Mouse (Mus musculus) stomach, embryonic 14.5 days (tissue): ENCODE measurements at regions not wholly inside any gene's neighbourhood (a gene's known extent, or its start where the extent isn't known, plus 50 kb on each side); places are given as distances from the start of the nearest gene placed in this dataset.

Source experiments
- ATAC-seq: fragments of 200-750 bp; cut with Nextera tagmentation; 2 replicates; pipeline ENCODE4 v1.8.0; 2017; ENCODE audit warnings: low read depth, moderate TSS enrichment; ENCODE audit not compliant: insufficient number of reproducible peaks, insufficient read depth, low FRiP score
- H3K27ac ChIP-seq: fragments of 300-500 bp; sonication (generic); 2 replicates; pipeline ENCODE4 v1.5.1; 2014; ENCODE audit warnings: mild to moderate bottlenecking, low read length, moderate library complexity, mixed read lengths
- H3K27me3 ChIP-seq: fragments of 300-500 bp; sonication (generic); 2 replicates; pipeline ENCODE4 v1.6.1; 2014; ENCODE audit warnings: low read length, control low read depth, mixed read lengths; ENCODE audit not compliant: control insufficient read depth, insufficient read depth
- H3K36me3 ChIP-seq: fragments of 300-500 bp; sonication (generic); 2 replicates; pipeline ENCODE4 v1.6.1; 2014; ENCODE audit warnings: mild to moderate bottlenecking, control low read depth, low read length, moderate library complexity, mixed read lengths; ENCODE audit not compliant: control insufficient read depth, insufficient read depth
- H3K4me1 ChIP-seq: fragments of 300-500 bp; sonication (generic); 2 replicates; pipeline ENCODE4 v1.6.1; 2014; ENCODE audit warnings: low read length, control low read depth, mixed read lengths; ENCODE audit not compliant: control insufficient read depth, insufficient read depth
- H3K4me2 ChIP-seq: fragments of 300-500 bp; sonication (generic); replicated peaks from 2 replicates; pipeline ENCODE4 v1.6.1; 2014; ENCODE audit warnings: low read depth, low read length, control low read depth
- H3K4me3 ChIP-seq: fragments of 300-500 bp; sonication (generic); 2 replicates; pipeline ENCODE4 v1.5.1; 2014; ENCODE audit warnings: low read depth, low read length, control low read depth
- H3K9ac ChIP-seq: fragments of 300-500 bp; sonication (generic); replicated peaks from 2 replicates; pipeline ENCODE4 v1.6.1; 2014; ENCODE audit warnings: low read depth, mild to moderate bottlenecking, control low read depth, low read length, moderate library complexity, mixed read lengths
- H3K9me3 ChIP-seq: fragments of 300-500 bp; sonication (generic); 2 replicates; pipeline ENCODE4 v1.6.1; 2016; ENCODE audit warnings: low read depth, low read length, control low read depth; ENCODE audit not compliant: control insufficient read depth
- WGBS: fragments of 180-500 bp; shearing (Covaris S2); extraction: QIAGEN DNeasy Blood & Tissue Kit; methylation state at CpG from one replicate; pipeline ENCODE4 v1.1.7; 2014; 5-methylcytosine and 5-hydroxymethylcytosine counted together

- Histone ChIP-seq H3K9ac (no peak overlapping the region), H3K4me2 (no peak overlapping the region), H3K9me3 (no peaks in the 10 kb centered on the region), H3K36me3 (no peaks in the 10 kb centered on the region), H3K4me3 (no peak overlapping the region), H3K4me1 (no peaks in the 10 kb centered on the region), H3K27me3 (no peaks in the 10 kb centered on the region), H3K27ac (no peak overlapping the region)
- 53% methylated on average over 2 of the region's 2 CpGs for WGBS
- ATAC-seq = no peak
Measured at GRCm38 (mm10) chr3:81666262-81666661, 266.1 kb upstream of the Ctso start.

GRCm38 (mm10) chr3:81676570-81676969, 255.8 kb upstream of the Ctso start:
- ATAC-seq = no peak
- H3K4me1 ChIP-seq = no peaks in the 10 kb centered on the region
- H3K27me3 ChIP-seq = no peaks in the 10 kb centered on the region
- H3K9me3 ChIP-seq = no peaks in the 10 kb centered on the region
- H3K4me2 ChIP-seq = no peak overlapping the region
- no peak overlapping the region for H3K9ac ChIP-seq
- H3K4me3 ChIP-seq = no peak overlapping the region
- H3K36me3 ChIP-seq = no peaks in the 10 kb centered on the region
- WGBS = 70% methylated on average over 1 of the region's 1 CpGs
- H3K27ac ChIP-seq = no peak overlapping the region

GRCm38 (mm10) chr3:81701974-81702697, 230.3 kb upstream of the Ctso start:
- Histone ChIP-seq H3K4me1 (no peaks in the 10 kb centered on the region), H3K9me3 (no peaks in the 10 kb centered on the region), H3K4me3 (no peak overlapping the region), H3K4me2 (no peak overlapping the region), H3K36me3 (no peaks in the 10 kb centered on the region), H3K27me3 (no peaks in the 10 kb centered on the region), H3K9ac (no peak overlapping the region), H3K27ac (no peak overlapping the region)
- WGBS = 39% methylated on average over 1 of the region's 1 CpGs
- no peak for ATAC-seq

DNA sequence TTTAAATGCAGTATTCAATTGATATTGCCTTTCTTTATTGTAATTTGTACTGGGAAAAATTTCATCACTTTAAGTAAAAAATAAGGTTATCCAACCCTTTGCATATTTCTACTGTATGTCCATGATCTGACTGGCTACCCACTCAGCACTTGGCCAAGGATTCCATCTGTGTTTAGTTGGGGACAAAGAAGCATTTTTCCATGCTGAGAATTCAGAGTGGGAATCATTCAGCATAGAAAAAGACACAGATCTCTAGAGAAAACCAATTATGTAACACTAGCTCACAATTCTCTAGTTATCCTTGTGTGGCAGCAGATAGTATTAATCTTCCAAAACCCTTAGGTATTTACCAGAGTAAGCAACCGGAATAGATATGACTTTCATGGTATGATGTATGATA, 213.5 kb upstream of the Ctso start:
- WGBS = 92% methylated on average over 1 of the region's 1 CpGs
- Histone ChIP-seq H3K4me1 (no peaks in the 10 kb centered on the region), H3K4me2 (no peak overlapping the region), H3K27me3 (no peaks in the 10 kb centered on the region), H3K27ac (no peak overlapping the region), H3K9ac (no peak overlapping the region), H3K9me3 (no peaks in the 10 kb centered on the region), H3K4me3 (no peak overlapping the region), H3K36me3 (no peaks in the 10 kb centered on the region)
- no peak for ATAC-seq

GRCm38 (mm10) chr3:81735463-81735862, 196.9 kb upstream of the Ctso start:
- Histone ChIP-seq H3K9ac (no peak overlapping the region), H3K36me3 (no peaks in the 10 kb centered on the region), H3K27me3 (no peaks in the 10 kb centered on the region), H3K27ac (no peak overlapping the region), H3K9me3 (no peaks in the 10 kb centered on the region), H3K4me1 (no peaks in the 10 kb centered on the region), H3K4me3 (no peak overlapping the region), H3K4me2 (no peak overlapping the region)
- ATAC-seq = no peak
- WGBS = 52% methylated on average over 8 of the region's 8 CpGs

- Histone ChIP-seq H3K27ac (no peak overlapping the region), H3K9me3 (no peaks in the 10 kb centered on the region)
Measured at GRCm38 (mm10) chr3:81736838-81737237, 195.6 kb upstream of the Ctso start.

DNA sequence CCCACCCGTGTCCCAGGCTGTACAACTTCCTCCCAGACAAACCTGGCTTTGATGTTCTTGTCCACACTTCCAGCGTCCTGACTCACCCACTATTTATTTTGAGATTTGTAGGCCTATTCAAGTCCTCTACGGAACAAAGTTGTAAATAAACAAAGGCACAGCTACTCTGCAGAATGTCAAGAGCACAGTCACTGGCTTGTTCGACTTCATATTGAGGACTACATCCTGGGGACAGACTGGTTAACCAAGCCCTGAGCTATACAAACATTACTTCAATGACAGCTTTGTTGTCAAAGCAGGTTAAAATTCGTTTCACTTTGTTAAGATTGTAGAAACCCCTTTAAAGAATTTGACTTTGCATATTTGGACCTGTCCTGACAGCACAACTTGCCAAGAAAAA, 190.3 kb upstream of the Ctso start:
- Histone ChIP-seq H3K4me1 (no peaks in the 10 kb centered on the region), H3K27me3 (no peaks in the 10 kb centered on the region), H3K27ac (no peak overlapping the region), H3K36me3 (no peaks in the 10 kb centered on the region), H3K9me3 (no peaks in the 10 kb centered on the region), H3K4me2 (no peak overlapping the region), H3K9ac (no peak overlapping the region), H3K4me3 (no peak overlapping the region)
- ATAC-seq = peak; percentile 61; the same call in 1 of the 2 replicates
- 24% methylated on average over 5 of the region's 5 CpGs for WGBS

More at GRCm38 (mm10) chr3:81736838-81737237, 195.6 kb upstream of the Ctso start:
- no peak for ATAC-seq
- H3K36me3 ChIP-seq = no peaks in the 10 kb centered on the region
- H3K4me1 ChIP-seq = no peaks in the 10 kb centered on the region
- H3K4me2 ChIP-seq = no peak overlapping the region
- H3K9ac ChIP-seq = no peak overlapping the region
- H3K27me3 ChIP-seq = no peaks in the 10 kb centered on the region
- H3K4me3 ChIP-seq = no peak overlapping the region

- ATAC-seq = no peak
- no peaks in the 10 kb centered on the region for H3K27me3 ChIP-seq
- H3K36me3 ChIP-seq = no peaks in the 10 kb centered on the region
- no peak overlapping the region for H3K9ac ChIP-seq
- H3K9me3 ChIP-seq = no peaks in the 10 kb centered on the region
- whole genome bisulfite sequencing = 51% methylated on average over 1 of the region's 1 CpGs
- H3K4me2 ChIP-seq = no peak overlapping the region
- no peaks in the 10 kb centered on the region for H3K4me1 ChIP-seq
- no peak overlapping the region for H3K27ac ChIP-seq
- no peak overlapping the region for H3K4me3 ChIP-seq
Measured at GRCm38 (mm10) chr3:81750164-81750563, 182.2 kb upstream of the Ctso start.

DNA sequence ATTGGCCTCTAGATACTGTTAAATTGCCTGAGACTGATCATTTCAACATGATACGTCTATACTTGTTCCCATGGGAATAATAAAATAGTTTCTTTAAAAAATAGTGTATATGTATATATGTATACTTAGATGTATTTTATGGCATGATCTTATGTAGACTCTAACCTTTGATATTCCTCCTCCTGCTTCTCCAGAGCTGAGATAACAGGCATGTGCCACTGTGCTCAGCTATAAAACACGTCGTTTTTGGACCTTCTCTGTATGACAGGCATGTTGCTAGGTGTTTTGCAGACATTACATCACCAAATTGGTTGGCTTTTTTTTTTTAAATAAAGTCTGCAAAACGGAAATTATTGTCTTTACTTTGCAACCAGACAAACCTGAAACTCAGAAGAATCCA, 179.4 kb upstream of the Ctso start:
- Histone ChIP-seq H3K27ac (no peak overlapping the region), H3K4me3 (no peak overlapping the region), H3K4me2 (no peak overlapping the region), H3K36me3 (no peaks in the 10 kb centered on the region), H3K9me3 (no peaks in the 10 kb centered on the region), H3K4me1 (no peaks in the 10 kb centered on the region), H3K27me3 (no peaks in the 10 kb centered on the region), H3K9ac (no peak overlapping the region)
- WGBS = 78% methylated on average over 4 of the region's 4 CpGs
- ATAC-seq = no peak
